Mouse (Mus musculus) thymus, adult 2 months (tissue): ENCODE results near the gene Kank1.

ENCODE experiments used
- CTCF ChIP-seq: fragments of 200-500 bp; IDR thresholded peaks from 2 replicates; pipeline ENCODE4 v1.5.1; 2012; ENCODE audit warnings: mild to moderate bottlenecking, control low read depth, low read length, moderate library complexity, borderline replicate concordance; ENCODE audit not compliant: control insufficient read depth, poor library complexity, insufficient read depth; ENCODE audit errors: extremely low read depth
- POLR2A ChIP-seq: fragments of 200-500 bp; IDR thresholded peaks from 2 replicates; pipeline ENCODE4 v1.6.1; 2012; ENCODE audit warnings: mild to moderate bottlenecking, low read length, control low read depth, moderate library complexity; ENCODE audit not compliant: control insufficient read depth, poor library complexity, insufficient read depth; ENCODE audit errors: extremely low read depth

DNA sequence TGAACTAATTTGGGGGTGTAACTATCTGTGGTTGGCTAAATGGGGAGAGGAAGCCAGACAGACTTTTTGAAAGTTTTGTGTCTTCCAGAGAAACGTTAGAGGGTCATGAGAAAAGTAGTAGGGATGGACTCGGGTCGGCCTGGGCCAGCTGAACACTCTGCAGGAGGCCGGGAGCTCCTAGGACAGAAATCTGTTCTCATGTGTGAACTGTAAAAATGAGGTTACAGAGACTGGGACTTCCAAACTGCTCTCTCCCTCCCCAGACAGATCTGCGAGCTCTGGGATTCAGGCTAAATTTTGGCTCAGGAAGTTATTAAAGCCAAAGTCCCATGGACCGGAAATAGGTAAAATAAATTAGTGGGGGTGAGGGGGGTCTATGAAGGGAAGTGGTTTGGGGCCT is 198.0 kb downstream of the Kank1 start:
- TF ChIP-seq POLR2A: no peak
- TF ChIP-seq CTCF: no peak
